Mouse (Mus musculus) liver, postnatal 0 days (tissue): Measurements from ENCODE around the gene Ppp1r15a. TPM values are rescaled to one million over a fixed set of nuclear protein-coding genes. Genes with fewer than 3 reads are reported as not detected.

Experiments used
- ATAC-seq: fragments of 200-750 bp; cut with Nextera tagmentation; 2 replicates; pipeline ENCODE4 v1.8.0; 2017; ENCODE audit warnings: mild to moderate bottlenecking, moderate library complexity
- DNase-seq: peaks from one replicate; pipeline ENCODE4 v3.0.0-alpha.2; 2016
- H3K27ac ChIP-seq: fragments of 300-500 bp; sonication (generic); 2 replicates; pipeline ENCODE4 v1.5.1; 2014; ENCODE audit warnings: antibody characterized with exemption, moderate library complexity, mild to moderate bottlenecking, low read depth
- H3K27me3 ChIP-seq: fragments of 300-500 bp; sonication (generic); 2 replicates; pipeline ENCODE4 v1.6.1; 2014; ENCODE audit warnings: low read length, control low read depth, mixed read lengths; ENCODE audit not compliant: insufficient read depth
- H3K36me3 ChIP-seq: fragments of 300-500 bp; sonication (generic); replicated peaks from 2 replicates; pipeline ENCODE4 v1.6.1; 2014; ENCODE audit warnings: mild to moderate bottlenecking, control low read depth, low read length, moderate library complexity, mixed read lengths; ENCODE audit not compliant: insufficient read depth
- H3K4me1 ChIP-seq: fragments of 300-500 bp; sonication (generic); 2 replicates; pipeline ENCODE4 v1.6.1; 2014; ENCODE audit warnings: antibody characterized with exemption, mild to moderate bottlenecking, control low read depth; ENCODE audit not compliant: insufficient read depth
- H3K4me2 ChIP-seq: fragments of 300-500 bp; sonication (generic); 2 replicates; pipeline ENCODE4 v1.6.1; 2014; ENCODE audit warnings: low read depth, mild to moderate bottlenecking, low read length, moderate library complexity, mixed read lengths
- H3K4me3 ChIP-seq: fragments of 300-500 bp; sonication (generic); 2 replicates; pipeline ENCODE4 v1.5.1; 2014; ENCODE audit warnings: low read depth, low read length
- H3K9ac ChIP-seq: fragments of 300-500 bp; sonication (generic); replicated peaks from 2 replicates; pipeline ENCODE4 v1.6.1; 2014; ENCODE audit warnings: mild to moderate bottlenecking, moderate library complexity
- H3K9me3 ChIP-seq: fragments of 300-500 bp; sonication (generic); 2 replicates; pipeline ENCODE4 v1.6.1; 2016; ENCODE audit warnings: mild to moderate bottlenecking, control low read depth, low read length, mixed read lengths
- CTCF ChIP-seq: sonication (generic); IDR thresholded peaks from 2 replicates; pipeline ENCODE4 v1.5.1; 2016; ENCODE audit warnings: antibody characterized with exemption, low read depth
- EP300 ChIP-seq: IDR thresholded peaks from 2 replicates; pipeline ENCODE4 v1.6.1; 2016; ENCODE audit warnings: antibody characterized with exemption, low read depth, mild to moderate bottlenecking
- WGBS: fragments of 180-500 bp; shearing (Covaris S2); extraction: QIAGEN DNeasy Blood & Tissue Kit; methylation state at CpG from one replicate; pipeline ENCODE4 v1.1.7; 2014; ENCODE audit not compliant: insufficient replicate concordance; 5-methylcytosine and 5-hydroxymethylcytosine counted together
- polyA plus RNA-seq: library from polyadenylated mRNA; unstranded; fragments of >200 nt; fragmentation: Nextera tagmentation; extraction: Ambion mirVana; gene quantifications from 2 replicates; pipeline ENCODE4 v1.2.1, GENCODE M21; 2015

Ppp1r15a gene
- polyA plus RNA-seq, 1 experiment from 2014 or later = 113 TPM

DNA sequence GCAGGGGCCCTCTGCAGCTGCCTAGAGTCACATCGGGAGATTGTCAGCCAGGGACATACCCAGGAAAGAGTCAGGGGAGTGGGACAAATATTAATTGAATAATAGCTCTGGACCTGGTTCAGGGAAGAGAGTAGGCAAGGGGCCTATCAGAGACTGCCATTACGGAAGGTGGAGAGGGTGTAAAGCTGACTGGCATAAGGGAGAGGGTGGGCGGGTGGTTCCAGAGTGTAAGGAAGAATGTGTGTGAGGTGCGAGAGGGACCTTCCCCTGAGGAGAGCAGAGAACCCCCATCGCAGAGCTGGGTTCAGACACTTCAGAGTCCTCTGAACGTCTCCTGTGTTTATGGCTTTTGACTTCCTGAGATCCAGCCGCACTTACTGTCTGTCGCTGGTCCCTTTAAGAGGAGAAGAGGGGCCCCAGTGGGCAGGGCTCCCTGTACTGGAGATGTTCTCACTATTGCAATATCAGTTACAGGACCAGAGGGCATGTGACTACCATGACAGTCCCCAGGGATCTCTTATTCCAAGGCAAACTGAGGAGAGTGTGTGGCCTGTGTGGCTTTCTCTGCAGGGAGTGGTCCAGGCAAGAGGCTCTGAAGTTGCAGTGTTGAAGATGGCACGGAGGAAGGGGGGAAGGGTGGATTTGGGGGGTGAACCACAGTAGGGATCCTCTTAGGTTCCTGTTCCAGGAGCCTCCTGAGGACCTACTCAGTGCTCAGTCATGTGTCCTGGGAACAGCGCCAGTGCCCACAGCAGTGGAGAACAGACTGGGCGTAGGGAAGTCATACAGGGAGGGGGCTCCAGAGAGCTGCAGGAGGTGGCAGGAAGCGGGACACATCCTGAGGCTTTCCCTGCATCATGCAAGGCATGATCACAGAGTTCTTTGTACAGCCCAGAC, 35.8 kb upstream of the Ppp1r15a start:
- H3K27me3 ChIP-seq = no peaks in the 10 kb centered on the region
- no peaks in the 10 kb centered on the region for H3K9me3 ChIP-seq
- no peak overlapping the region for H3K9ac ChIP-seq
- H3K27ac ChIP-seq = no peak overlapping the region
- H3K4me3 ChIP-seq = peak overlapping the region; percentile 13; the same call in 1 of the 2 replicates
- ATAC-seq = peak; percentile 51
- TF ChIP-seq CTCF (0 out of 2 replicates have a peak, but pooled peaks have one; percentile 15), EP300 (no peak)
- H3K36me3 ChIP-seq = no peaks in the 10 kb centered on the region
- H3K4me1 ChIP-seq = peaks cover 3% of the 10 kb centered on the region; the same call in 1 of the 2 replicates
- 36% methylated on average over 12 of the region's 12 CpGs for WGBS
- H3K4me2 ChIP-seq = peak overlapping the region; percentile 63
- DNase-seq = no peak

DNA sequence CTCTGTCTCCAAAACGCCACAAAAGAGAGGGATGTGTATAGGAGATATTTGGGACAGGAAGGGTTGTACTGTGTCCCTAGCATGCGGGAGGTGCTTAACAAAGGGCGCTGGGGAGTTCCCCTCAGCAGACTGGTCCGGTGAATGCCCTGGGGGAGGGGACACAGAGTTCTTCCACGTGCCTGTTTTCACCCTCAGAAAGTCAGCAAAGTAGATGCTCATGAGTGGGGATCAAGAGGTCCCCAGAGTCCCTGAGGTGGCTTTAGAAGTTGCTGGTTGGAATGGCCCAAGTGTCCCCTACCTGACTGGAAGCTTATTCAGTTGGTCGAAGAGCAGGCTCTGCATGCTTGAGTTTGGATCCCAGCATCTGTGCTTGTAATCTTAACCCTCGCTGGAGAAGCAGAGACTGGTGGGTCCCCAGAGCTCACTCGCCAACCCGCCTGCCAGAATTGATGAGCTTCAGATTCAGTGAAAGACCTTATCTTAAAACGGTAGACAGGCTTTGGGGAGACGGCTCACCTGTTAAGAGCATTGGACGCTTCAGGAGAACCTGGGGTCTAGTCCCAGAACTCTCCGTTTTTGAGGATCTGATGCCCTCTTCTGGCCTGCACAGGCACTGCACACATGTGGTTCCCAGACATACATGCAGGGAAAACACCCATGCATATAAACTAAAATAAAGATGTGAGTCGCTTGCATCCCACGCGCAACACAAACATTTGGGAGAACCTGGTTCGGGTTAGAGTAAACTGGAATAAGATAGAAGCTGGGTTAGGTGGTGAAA, 35.0 kb upstream of the Ppp1r15a start:
- peak overlapping the region; percentile 63 for H3K4me2 ChIP-seq
- H3K36me3 ChIP-seq = no peaks in the 10 kb centered on the region
- H3K4me1 ChIP-seq = peaks cover 3% of the 10 kb centered on the region; the same call in 1 of the 2 replicates
- TF ChIP-seq EP300 (no peak), CTCF (peak; percentile 94)
- WGBS = 15% methylated on average over 17 of the region's 17 CpGs
- H3K27ac ChIP-seq = no peak overlapping the region
- peak; percentile 86 for DNase-seq
- no peaks in the 10 kb centered on the region for H3K27me3 ChIP-seq
- H3K9ac ChIP-seq = peak overlapping the region; percentile 23; the same call in 1 of the 2 replicates
- peak; percentile 68 for ATAC-seq
- H3K4me3 ChIP-seq = peak overlapping the region; percentile 13; the same call in 1 of the 2 replicates
- no peaks in the 10 kb centered on the region for H3K9me3 ChIP-seq

DNA sequence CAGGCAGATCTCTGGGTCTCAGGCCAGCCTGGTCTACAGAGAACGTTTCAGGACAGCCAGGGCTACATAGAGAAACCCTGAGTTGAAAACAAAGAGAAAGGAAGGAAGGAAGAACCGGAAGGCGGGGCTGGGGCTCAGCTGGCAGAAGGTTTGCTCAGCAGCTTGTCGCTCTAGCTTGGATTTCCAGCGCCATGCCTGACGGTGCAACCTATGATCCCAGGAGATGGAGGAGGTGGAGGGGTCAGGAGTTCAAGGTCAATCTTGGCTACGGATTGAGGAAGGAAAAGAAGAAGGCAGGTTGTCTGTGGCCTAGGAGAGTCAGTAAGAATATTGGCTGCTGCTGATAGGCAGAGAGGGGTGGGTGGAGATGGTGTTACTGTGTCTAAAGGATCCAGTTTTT, 34.2 kb upstream of the Ppp1r15a start:
- Histone ChIP-seq H3K27me3 (no peaks in the 10 kb centered on the region), H3K9me3 (no peaks in the 10 kb centered on the region), H3K4me3 (no peak overlapping the region), H3K4me1 (peaks cover 3% of the 10 kb centered on the region; the same call in 1 of the 2 replicates), H3K27ac (no peak overlapping the region), H3K4me2 (peak overlapping the region; percentile 63; the same call in 1 of the 2 replicates), H3K9ac (no peak overlapping the region), H3K36me3 (no peaks in the 10 kb centered on the region)
- ATAC-seq = no peak
- no peak for TF ChIP-seq EP300
- TF ChIP-seq CTCF = no peak
- DNase-seq = no peak
- WGBS = 62% methylated on average over 7 of the region's 7 CpGs

DNA sequence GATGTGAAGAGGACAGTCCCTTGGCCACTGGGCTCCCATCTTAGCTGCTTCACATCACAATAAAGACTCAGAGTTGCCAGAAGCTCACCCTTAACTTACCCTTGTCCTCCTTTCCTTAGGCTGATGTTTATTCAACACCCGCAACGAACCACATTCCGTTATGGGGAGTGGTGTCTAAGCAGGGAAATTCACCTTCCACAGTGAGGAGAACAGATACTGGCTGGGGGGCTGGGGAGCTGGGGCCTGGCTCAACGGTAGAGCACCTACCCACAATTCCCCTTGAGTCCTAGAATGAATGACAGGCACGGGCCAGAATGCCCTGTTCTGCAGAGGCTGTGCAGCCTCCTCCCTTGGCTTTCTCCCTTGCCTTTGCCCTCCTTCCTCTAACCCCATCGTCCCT, 32.8 kb upstream of the Ppp1r15a start:
- Histone ChIP-seq H3K9me3 (no peaks in the 10 kb centered on the region), H3K4me3 (no peak overlapping the region), H3K27ac (no peak overlapping the region), H3K9ac (no peak overlapping the region), H3K4me2 (no peak overlapping the region), H3K4me1 (peaks cover 5% of the 10 kb centered on the region), H3K36me3 (no peaks in the 10 kb centered on the region), H3K27me3 (no peaks in the 10 kb centered on the region)
- ATAC-seq (no peak), DNase-seq (no peak)
- whole genome bisulfite sequencing = 37% methylated on average over 6 of the region's 6 CpGs
- TF ChIP-seq CTCF (no peak), EP300 (no peak)

DNA sequence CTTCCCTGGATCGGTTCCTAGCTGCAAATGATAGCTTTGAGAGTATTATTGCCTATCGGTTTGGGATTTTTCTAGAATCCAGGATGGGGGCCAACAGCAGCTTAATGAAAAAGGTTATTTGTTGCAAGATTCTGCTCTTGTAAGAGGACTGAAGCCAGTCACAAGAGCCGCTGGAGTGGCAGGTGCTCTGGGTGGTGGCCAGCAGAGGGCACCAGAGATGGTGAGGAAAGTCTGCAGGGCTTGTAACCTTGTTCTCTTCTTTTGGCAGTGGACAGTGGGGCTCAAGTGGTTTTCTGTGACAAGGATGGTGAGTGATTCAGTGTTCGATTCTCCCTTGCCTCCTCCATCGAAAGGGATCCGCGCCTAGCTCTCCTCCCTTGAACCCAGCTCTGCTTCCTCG, 29.7 kb upstream of the Ppp1r15a start:
- no peaks in the 10 kb centered on the region for H3K9me3 ChIP-seq
- no peak overlapping the region for H3K9ac ChIP-seq
- ATAC-seq = peak; percentile 42; the same call in 1 of the 2 replicates
- peaks cover 6% of the 10 kb centered on the region for H3K4me1 ChIP-seq
- no peak overlapping the region for H3K4me2 ChIP-seq
- no peaks in the 10 kb centered on the region for H3K27me3 ChIP-seq
- 24% methylated on average over 8 of the region's 8 CpGs for WGBS
- DNase-seq = peak; percentile 88
- H3K27ac ChIP-seq = no peak overlapping the region
- H3K4me3 ChIP-seq = no peak overlapping the region
- no peaks in the 10 kb centered on the region for H3K36me3 ChIP-seq
- TF ChIP-seq CTCF = peak; percentile 94
- TF ChIP-seq EP300 = no peak

DNA sequence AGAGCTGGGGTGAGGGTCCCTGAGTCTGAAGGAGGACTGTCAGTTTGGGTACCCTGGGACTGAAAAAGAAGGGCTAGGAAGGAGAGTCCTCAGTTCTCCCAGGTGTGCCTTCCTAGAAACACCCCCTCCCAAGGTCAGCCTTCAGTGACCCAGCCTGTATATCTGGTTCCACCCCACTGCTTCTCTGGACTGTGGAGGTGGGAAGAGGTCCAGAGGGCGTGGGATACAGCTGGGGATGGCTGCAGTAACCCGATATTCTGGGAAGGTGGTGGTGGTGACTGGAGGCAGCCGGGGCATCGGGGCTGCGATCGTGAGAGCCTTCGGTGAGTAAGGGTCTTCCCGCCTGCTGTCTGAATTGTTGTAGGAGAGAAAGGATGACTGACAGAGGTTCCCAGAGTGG, 28.7 kb upstream of the Ppp1r15a start, which contains the start of gene Hsd17b14:
Gene Hsd17b14 (plus strand): TSS at position 150 of the 400 bp plus-strand sequence.
- no peak for TF ChIP-seq EP300
- no peak for TF ChIP-seq CTCF
- H3K4me2 ChIP-seq = no peak within 1 kb of the TSS
- no peak for ATAC-seq
- 48% methylated on average over 8 of the region's 8 CpGs for WGBS
- no peak for DNase-seq
- H3K27ac ChIP-seq = no peak within 1 kb of the TSS
- no peaks in the 10 kb centered on the region for H3K9me3 ChIP-seq
- H3K36me3 ChIP-seq = no peaks in the 10 kb centered on the region
- no peaks in the 10 kb centered on the region for H3K27me3 ChIP-seq
- H3K9ac ChIP-seq = no peak within 1 kb of the TSS
- H3K4me3 ChIP-seq = no peak within 1 kb of the TSS
- peaks cover 6% of the 10 kb centered on the region for H3K4me1 ChIP-seq
